Mouse (Mus musculus) heart, postnatal 0 days (tissue): Measurements from ENCODE around the gene Shroom3.

Source experiments
- CTCF ChIP-seq: IDR thresholded peaks from 2 replicates; pipeline ENCODE4 v1.5.1; 2016; ENCODE audit warnings: antibody characterized with exemption, control low read depth, low read depth
- EP300 ChIP-seq: IDR thresholded peaks from 2 replicates; pipeline ENCODE4 v1.6.1; 2016; ENCODE audit warnings: antibody characterized with exemption, low read depth

DNA sequence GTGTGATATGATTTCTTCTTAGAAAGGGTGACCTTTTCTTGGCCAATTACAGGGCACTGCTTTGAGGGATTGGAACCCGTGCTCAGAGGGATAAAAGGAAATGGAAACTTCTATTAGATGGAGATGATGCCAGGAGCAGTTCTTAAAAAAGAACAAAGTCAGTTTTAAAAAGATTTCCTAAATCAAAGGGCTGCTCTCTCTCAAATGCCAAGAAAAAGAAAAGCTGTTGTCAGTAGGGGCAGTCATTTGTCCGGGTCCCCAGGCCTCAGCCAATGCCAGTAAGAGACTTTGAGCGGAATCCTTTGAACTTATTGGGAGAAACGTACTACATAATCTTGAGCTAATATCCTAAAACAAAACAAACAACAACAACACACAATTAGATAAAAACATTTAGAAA is 181.9 kb downstream of the Shroom3 start:
- TF ChIP-seq CTCF: no peak
- TF ChIP-seq EP300: no peak
